Mouse (Mus musculus) left cerebral cortex, postnatal 36 days (tissue): Measurements from ENCODE around the gene Prokr2. TPM values are rescaled to one million over a fixed set of nuclear protein-coding genes. Genes with fewer than 3 reads are reported as not detected.
"Not testable (repeated sequence)": the region's sequence is repeated elsewhere in the genome, so short reads cannot be mapped to it uniquely, and the experiment has no call there.

Source experiments
- DNase-seq, 2 experiments: peaks; one replicate each; pipeline ENCODE4 v3.0.0; 2021 to 2022; ENCODE audit warnings: low spot score in 2 of 2, mixed read lengths in 1 of 2
- intact Hi-C: fragments of 180-260 bp; cut with DNase I; formaldehyde crosslinking; loops from one replicate; pipeline ENCODE4 v1.15.1; 2025
- total RNA-seq, 2 experiments: library from RNA; stranded (reverse); gene quantifications; 2 replicates each; pipeline ENCODE4 v1.2.3; 2021

Prokr2 gene
- total RNA-seq, 2 experiments from 2014 or later, result 1.0 to 4.5 TPM

- DNase-seq, result no peak
- intact Hi-C loops, result no loop called here
These were observed 16.8 kb downstream of the Prokr2 start for GRCm38 (mm10) chr2:132368433-132368832.

- intact Hi-C loops, result no loop called here
- no peak for DNase-seq
These were observed 41.4 kb downstream of the Prokr2 start for GRCm38 (mm10) chr2:132343846-132344245.

- intact Hi-C loops, result no loop called here
These were observed 44.0 kb downstream of the Prokr2 start for GRCm38 (mm10) chr2:132341293-132341692.

GRCm38 (mm10) chr2:132340350-132340749, 44.9 kb downstream of the Prokr2 start:
- intact Hi-C loops, result no loop called here
- no peak for DNase-seq

More at GRCm38 (mm10) chr2:132341293-132341692, 44.0 kb downstream of the Prokr2 start:
- no peak for DNase-seq

GRCm38 (mm10) chr2:132337202-132337601, 48.0 kb downstream of the Prokr2 start:
- intact Hi-C loops, result no loop called here
- no peak for DNase-seq

GRCm38 (mm10) chr2:132323541-132323940, 61.7 kb downstream of the Prokr2 start:
- no peak for DNase-seq
- intact Hi-C loops, result no loop called here

GRCm38 (mm10) chr2:132320516-132320915, 64.7 kb downstream of the Prokr2 start:
- intact Hi-C loops, result no loop called here
- DNase-seq, result no peak

- intact Hi-C loops, result no loop called here
- no peak for DNase-seq
These were observed 68.1 kb downstream of the Prokr2 start for GRCm38 (mm10) chr2:132317178-132317577.

- intact Hi-C loops, result loop anchor here (1.0 kb wide), 1 partner anchor 169 kb away; no protein-coding TSS in a partner anchor
- peak; percentile 60 to 65 for DNase-seq
These were observed 69.0 kb downstream of the Prokr2 start for GRCm38 (mm10) chr2:132316041-132316808.

- intact Hi-C loops, DNase-seq: not testable (repeated sequence)
These were observed 71.2 kb downstream of the Prokr2 start for GRCm38 (mm10) chr2:132314057-132314456.

- intact Hi-C loops, result no loop called here
- DNase-seq, result no peak
These were observed 71.7 kb downstream of the Prokr2 start for GRCm38 (mm10) chr2:132313568-132313967.

- no peak for DNase-seq
- intact Hi-C loops, result no loop called here
These were observed 72.6 kb downstream of the Prokr2 start for GRCm38 (mm10) chr2:132312616-132313015.

- intact Hi-C loops, result no loop called here
These were observed 75.8 kb downstream of the Prokr2 start for GRCm38 (mm10) chr2:132309398-132309930.

GRCm38 (mm10) chr2:132308829-132309228, 76.4 kb downstream of the Prokr2 start:
- no peak for DNase-seq
- intact Hi-C loops, result no loop called here

More at GRCm38 (mm10) chr2:132309398-132309930, 75.8 kb downstream of the Prokr2 start:
- no peak for DNase-seq

GRCm38 (mm10) chr2:132307213-132307843, 77.9 kb downstream of the Prokr2 start:
- DNase-seq, result no peak
- intact Hi-C loops, result no loop called here

- no peak for DNase-seq
- intact Hi-C loops, result no loop called here
These were observed 79.3 kb downstream of the Prokr2 start for GRCm38 (mm10) chr2:132305988-132306387.

- DNase-seq, result peak in 1 of 2 experiments; percentile 1
- intact Hi-C loops, result no loop called here
These were observed 80.1 kb downstream of the Prokr2 start for GRCm38 (mm10) chr2:132305165-132305564.

- DNase-seq, result peak in 1 of 2 experiments; percentile 1
- intact Hi-C loops, result no loop called here
These were observed 83.8 kb downstream of the Prokr2 start for GRCm38 (mm10) chr2:132301436-132301835.

GRCm38 (mm10) chr2:132298250-132298649, 87.0 kb downstream of the Prokr2 start:
- intact Hi-C loops, result loop anchor here (5.0 kb wide), 1 partner anchor 36 kb away; the partner anchor contains the start of gene Cds2
- no peak for DNase-seq

GRCm38 (mm10) chr2:132293694-132294450, 91.4 kb downstream of the Prokr2 start:
- intact Hi-C loops, result no loop called here
- no peak for DNase-seq
